Mouse (Mus musculus): Measurements from ENCODE around the gene Doc2g.
A peak's percentile ranks its signal among the peaks of the same experiment; 100 is the strongest.

Doc2g gene

GRCm38 (mm10) chr19:3991562-3991961 is 11.6 kb upstream of the Doc2g start:
- no peak for DNase-seq

- DNase-seq: no peak
Measured at GRCm38 (mm10) chr19:3991966-3992365, 11.1 kb upstream of the Doc2g start.

- DNase-seq: peak; percentile 82
Measured at GRCm38 (mm10) chr19:3992416-3992815, 10.7 kb upstream of the Doc2g start, which contains the start of gene Tbx10. Tbx10 (plus strand) TSS chr19:3992752.

GRCm38 (mm10) chr19:3994932-3995331 is 8.2 kb upstream of the Doc2g start:
- DNase-seq: no peak

- no peak for DNase-seq
Measured at GRCm38 (mm10) chr19:3995505-3995904, 7.6 kb upstream of the Doc2g start.

GRCm38 (mm10) chr19:3996106-3996505 is 7.0 kb upstream of the Doc2g start:
- DNase-seq: peak; percentile 85

- no peak for DNase-seq
Measured at GRCm38 (mm10) chr19:3996747-3997146, 6.4 kb upstream of the Doc2g start.

- peak; percentile 87 for DNase-seq
Measured at GRCm38 (mm10) chr19:3997231-3997630, 5.9 kb upstream of the Doc2g start.

- peak; percentile 90 for DNase-seq
Measured at GRCm38 (mm10) chr19:3998335-3998734, 4.8 kb upstream of the Doc2g start.

GRCm38 (mm10) chr19:3999121-3999730 is 3.9 kb upstream of the Doc2g start:
- peak; percentile 94 for DNase-seq

- peak; percentile 100 for DNase-seq
Measured at GRCm38 (mm10) chr19:4000119-4000900, 2.8 kb upstream of the Doc2g start, which contains the start of the genes Nudt8 and Gm49405. Nudt8 (plus strand) TSS chr19:4000580. Gm49405 (plus strand) TSS chr19:4000626.

- DNase-seq: peak; percentile 95
Measured at GRCm38 (mm10) chr19:4000949-4001525, 2.1 kb upstream of the Doc2g start.

GRCm38 (mm10) chr19:4001752-4002151 is 1.4 kb upstream of the Doc2g start:
- DNase-seq: peak; percentile 93

- DNase-seq: peak; percentile 91
Measured at GRCm38 (mm10) chr19:4003641-4004040, 528 bp downstream of the Doc2g start.

- peak; percentile 95 for DNase-seq
Measured at GRCm38 (mm10) chr19:4004331-4004730, 1.2 kb downstream of the Doc2g start.

- peak; percentile 94 for DNase-seq
Measured at GRCm38 (mm10) chr19:4005091-4005490, 2.0 kb downstream of the Doc2g start.

- peak; percentile 88 for DNase-seq
Measured at GRCm38 (mm10) chr19:4005971-4006370, 2.9 kb downstream of the Doc2g start.

GRCm38 (mm10) chr19:4011086-4011485 is 8.0 kb downstream of the Doc2g start:
- DNase-seq: peak; percentile 91

- DNase-seq: peak; percentile 100
Measured at GRCm38 (mm10) chr19:4012432-4013022, 9.4 kb downstream of the Doc2g start, which contains the start of gene Ndufv1. Ndufv1 (minus strand) TSS chr19:4012806.

- no peak for DNase-seq
Measured at GRCm38 (mm10) chr19:4013066-4013465, 10.0 kb downstream of the Doc2g start.

- peak; percentile 90 for DNase-seq
Measured at GRCm38 (mm10) chr19:4014802-4015201, 11.7 kb downstream of the Doc2g start.

GRCm38 (mm10) chr19:4015635-4016034 is 12.5 kb downstream of the Doc2g start:
- DNase-seq: peak; percentile 86

- DNase-seq: no peak
Measured at GRCm38 (mm10) chr19:4017921-4018587, 14.9 kb downstream of the Doc2g start.
